Mouse (Mus musculus) liver, embryonic 16.5 days (tissue): Measurements from ENCODE around the gene Adamtsl3. TPM values are rescaled to one million over a fixed set of nuclear protein-coding genes. Genes with fewer than 3 reads are reported as not detected.

ENCODE experiments used
- ATAC-seq: fragments of 200-750 bp; cut with Nextera tagmentation; 2 replicates; pipeline ENCODE4 v1.8.0; 2017; ENCODE audit warnings: low read depth, mild to moderate bottlenecking, moderate number of reproducible peaks, moderate library complexity
- H3K27ac ChIP-seq: fragments of 300-500 bp; sonication (generic); 2 replicates; pipeline ENCODE4 v1.5.1; 2014; ENCODE audit warnings: mild to moderate bottlenecking, low read length
- H3K27me3 ChIP-seq: fragments of 300-500 bp; sonication (generic); 2 replicates; pipeline ENCODE4 v1.6.1; 2014; ENCODE audit warnings: low read depth, low read length, mixed read lengths; ENCODE audit not compliant: control insufficient read depth, insufficient read depth
- H3K36me3 ChIP-seq: fragments of 300-500 bp; sonication (generic); 2 replicates; pipeline ENCODE4 v1.6.1; 2014; ENCODE audit warnings: mild to moderate bottlenecking; ENCODE audit not compliant: control insufficient read depth, insufficient read depth
- H3K4me1 ChIP-seq: fragments of 300-500 bp; sonication (generic); 2 replicates; pipeline ENCODE4 v1.6.1; 2014; ENCODE audit warnings: low read depth, low read length, mixed read lengths; ENCODE audit not compliant: control insufficient read depth
- H3K4me2 ChIP-seq: fragments of 300-500 bp; sonication (generic); 2 replicates; pipeline ENCODE4 v1.6.1; 2014; ENCODE audit warnings: low read depth, low read length, mixed read lengths
- H3K4me3 ChIP-seq: fragments of 300-500 bp; sonication (generic); 2 replicates; pipeline ENCODE4 v1.5.1; 2014; ENCODE audit warnings: low read depth, mild to moderate bottlenecking, low read length
- H3K9ac ChIP-seq: fragments of 300-500 bp; sonication (generic); 2 replicates; pipeline ENCODE4 v1.6.1; 2014; ENCODE audit warnings: low read depth, low read length
- H3K9me3 ChIP-seq: fragments of 300-500 bp; sonication (generic); replicated peaks from 2 replicates; pipeline ENCODE4 v1.6.1; 2016; ENCODE audit warnings: low read length; ENCODE audit not compliant: control insufficient read depth
- WGBS: fragments of 180-500 bp; shearing (Covaris S2); extraction: QIAGEN DNeasy Blood & Tissue Kit; methylation state at CpG from one replicate; pipeline ENCODE4 v1.1.7; 2014; ENCODE audit not compliant: insufficient replicate concordance; 5-methylcytosine and 5-hydroxymethylcytosine counted together
- polyA plus RNA-seq: library from polyadenylated mRNA; unstranded; fragments of >200 nt; fragmentation: Nextera tagmentation; extraction: Ambion mirVana; gene quantifications from 2 replicates; pipeline ENCODE4 v1.2.1, GENCODE M21; 2015

Adamtsl3 gene
- polyA plus RNA-seq, 1 experiment from 2014 or later = 0.17 TPM

- no peak overlapping the region for H3K27ac ChIP-seq
- H3K36me3 ChIP-seq = no peaks in the 10 kb centered on the region
- no peak for ATAC-seq
- H3K9me3 ChIP-seq = no peaks in the 10 kb centered on the region
- no peak overlapping the region for H3K9ac ChIP-seq
- no peaks in the 10 kb centered on the region for H3K27me3 ChIP-seq
- no peak overlapping the region for H3K4me2 ChIP-seq
- no peaks in the 10 kb centered on the region for H3K4me1 ChIP-seq
- WGBS = 40% methylated on average over 3 of the region's 3 CpGs
- H3K4me3 ChIP-seq = no peak overlapping the region
Measured at GRCm38 (mm10) chr7:82422561-82422960, 87.1 kb downstream of the Adamtsl3 start.

- WGBS = 73% methylated on average over 2 of the region's 2 CpGs
Measured at GRCm38 (mm10) chr7:82423602-82424001, 88.1 kb downstream of the Adamtsl3 start.

GRCm38 (mm10) chr7:82424281-82424680, 88.8 kb downstream of the Adamtsl3 start:
- ATAC-seq = no peak
- Histone ChIP-seq H3K9ac (no peak overlapping the region), H3K4me3 (no peak overlapping the region), H3K9me3 (no peaks in the 10 kb centered on the region), H3K4me2 (no peak overlapping the region), H3K4me1 (no peaks in the 10 kb centered on the region), H3K36me3 (no peaks in the 10 kb centered on the region), H3K27me3 (no peaks in the 10 kb centered on the region), H3K27ac (no peak overlapping the region)
- 59% methylated on average over 1 of the region's 1 CpGs for WGBS

More at GRCm38 (mm10) chr7:82423602-82424001, 88.1 kb downstream of the Adamtsl3 start:
- no peak for ATAC-seq
- H3K36me3 ChIP-seq = no peaks in the 10 kb centered on the region
- no peak overlapping the region for H3K4me2 ChIP-seq
- no peak overlapping the region for H3K4me3 ChIP-seq
- H3K27me3 ChIP-seq = no peaks in the 10 kb centered on the region
- no peaks in the 10 kb centered on the region for H3K9me3 ChIP-seq
- H3K4me1 ChIP-seq = no peaks in the 10 kb centered on the region
- H3K9ac ChIP-seq = no peak overlapping the region
- H3K27ac ChIP-seq = no peak overlapping the region

GRCm38 (mm10) chr7:82425374-82425773, 89.9 kb downstream of the Adamtsl3 start:
- 66% methylated on average over 11 of the region's 11 CpGs for WGBS
- H3K4me3 ChIP-seq = no peak overlapping the region
- no peaks in the 10 kb centered on the region for H3K27me3 ChIP-seq
- no peak for ATAC-seq
- no peaks in the 10 kb centered on the region for H3K4me1 ChIP-seq
- H3K36me3 ChIP-seq = no peaks in the 10 kb centered on the region
- H3K4me2 ChIP-seq = no peak overlapping the region
- H3K27ac ChIP-seq = no peak overlapping the region
- no peak overlapping the region for H3K9ac ChIP-seq
- no peaks in the 10 kb centered on the region for H3K9me3 ChIP-seq

- no peak for ATAC-seq
- 14% methylated on average over 4 of the region's 4 CpGs for WGBS
- H3K27me3 ChIP-seq = no peaks in the 10 kb centered on the region
Measured at GRCm38 (mm10) chr7:82429447-82429846, 94.0 kb downstream of the Adamtsl3 start.

GRCm38 (mm10) chr7:82431572-82431971, 96.1 kb downstream of the Adamtsl3 start:
- no peaks in the 10 kb centered on the region for H3K27me3 ChIP-seq
- H3K36me3 ChIP-seq = no peaks in the 10 kb centered on the region
- H3K27ac ChIP-seq = no peak overlapping the region
- no peak overlapping the region for H3K4me2 ChIP-seq
- ATAC-seq = no peak
- WGBS = 37% methylated on average over 2 of the region's 2 CpGs
- no peaks in the 10 kb centered on the region for H3K4me1 ChIP-seq
- no peak overlapping the region for H3K9ac ChIP-seq
- H3K4me3 ChIP-seq = no peak overlapping the region
- no peaks in the 10 kb centered on the region for H3K9me3 ChIP-seq

More at GRCm38 (mm10) chr7:82429447-82429846, 94.0 kb downstream of the Adamtsl3 start:
- no peak overlapping the region for H3K4me2 ChIP-seq
- H3K4me1 ChIP-seq = no peaks in the 10 kb centered on the region
- H3K9ac ChIP-seq = no peak overlapping the region
- no peaks in the 10 kb centered on the region for H3K36me3 ChIP-seq
- no peak overlapping the region for H3K27ac ChIP-seq
- H3K9me3 ChIP-seq = no peaks in the 10 kb centered on the region
- no peak overlapping the region for H3K4me3 ChIP-seq

GRCm38 (mm10) chr7:82433226-82433625, 97.7 kb downstream of the Adamtsl3 start:
- WGBS = 62% methylated on average over 2 of the region's 2 CpGs
- no peak overlapping the region for H3K27ac ChIP-seq
- no peaks in the 10 kb centered on the region for H3K9me3 ChIP-seq
- H3K4me1 ChIP-seq = no peaks in the 10 kb centered on the region
- no peaks in the 10 kb centered on the region for H3K27me3 ChIP-seq
- H3K4me2 ChIP-seq = no peak overlapping the region
- ATAC-seq = no peak
- no peak overlapping the region for H3K4me3 ChIP-seq
- H3K9ac ChIP-seq = no peak overlapping the region
- H3K36me3 ChIP-seq = no peaks in the 10 kb centered on the region

- H3K9me3 ChIP-seq = no peaks in the 10 kb centered on the region
- no peak overlapping the region for H3K4me2 ChIP-seq
- 37% methylated on average over 2 of the region's 2 CpGs for WGBS
- H3K27me3 ChIP-seq = no peaks in the 10 kb centered on the region
- no peaks in the 10 kb centered on the region for H3K36me3 ChIP-seq
- H3K4me1 ChIP-seq = no peaks in the 10 kb centered on the region
- no peak for ATAC-seq
- no peak overlapping the region for H3K9ac ChIP-seq
- no peak overlapping the region for H3K4me3 ChIP-seq
- no peak overlapping the region for H3K27ac ChIP-seq
Measured at GRCm38 (mm10) chr7:82458376-82458775, 122.9 kb downstream of the Adamtsl3 start.

GRCm38 (mm10) chr7:82462921-82463523, 127.5 kb downstream of the Adamtsl3 start:
- no peaks in the 10 kb centered on the region for H3K27me3 ChIP-seq
- H3K9ac ChIP-seq = no peak overlapping the region
- H3K9me3 ChIP-seq = no peaks in the 10 kb centered on the region
- WGBS = 75% methylated on average over 10 of the region's 10 CpGs
- no peak overlapping the region for H3K27ac ChIP-seq
- ATAC-seq = no peak
- no peak overlapping the region for H3K4me2 ChIP-seq
- no peaks in the 10 kb centered on the region for H3K36me3 ChIP-seq
- H3K4me3 ChIP-seq = no peak overlapping the region
- H3K4me1 ChIP-seq = no peaks in the 10 kb centered on the region
